Mouse (Mus musculus) lung, postnatal 0 days (tissue): Measurements from ENCODE around the gene Zfp429.
"Not testable (repeated sequence)": the region's sequence is repeated elsewhere in the genome, so short reads cannot be mapped to it uniquely, and the experiment has no call there.

Experiments
- CTCF ChIP-seq: IDR thresholded peaks from 2 replicates; pipeline ENCODE4 v1.5.1; 2016; ENCODE audit warnings: antibody characterized with exemption, mild to moderate bottlenecking
- EP300 ChIP-seq: IDR thresholded peaks from 2 replicates; pipeline ENCODE4 v1.6.1; 2016; ENCODE audit warnings: antibody characterized with exemption, mild to moderate bottlenecking, control low read depth

DNA sequence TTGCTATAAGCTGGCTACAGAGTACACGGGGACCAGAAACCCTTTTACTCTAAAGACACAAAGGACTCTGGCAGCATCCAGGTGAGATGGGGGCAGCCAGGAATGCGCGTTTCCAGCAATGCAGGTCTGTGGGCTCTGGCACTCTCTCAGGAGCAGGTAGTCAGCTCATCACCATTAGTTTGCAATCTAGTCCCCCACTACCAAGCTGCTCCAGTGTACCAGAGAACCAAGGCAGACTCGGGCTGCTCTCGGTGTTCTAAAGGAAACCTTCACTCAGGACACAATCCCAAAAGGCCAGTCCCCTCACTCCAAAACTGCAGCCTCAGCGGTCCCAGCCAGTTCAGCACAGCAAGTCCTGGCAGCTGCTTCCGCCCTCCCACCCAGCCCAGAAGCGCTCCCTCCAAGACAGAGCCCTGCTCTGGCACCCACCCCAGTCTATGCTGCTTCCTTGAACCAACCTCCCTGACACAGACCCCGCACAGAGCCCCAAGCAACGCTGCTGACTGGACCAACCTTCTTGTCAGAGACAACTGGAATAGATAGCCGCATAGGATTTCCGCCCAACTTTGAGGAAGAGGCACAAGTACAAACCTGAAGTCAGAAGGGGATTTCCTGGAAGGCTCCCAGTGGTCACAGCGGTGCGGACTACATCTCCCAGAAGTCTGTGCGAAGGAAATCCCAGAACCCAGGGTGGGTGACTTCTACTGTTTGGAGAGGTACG, at the start of gene Zfp429:
- TF ChIP-seq CTCF, EP300: not testable (repeated sequence)
